Mouse (Mus musculus) ES-Bruce4 (cell line): ENCODE data around the gene Gsto2. TPM values are rescaled to one million over a fixed set of nuclear protein-coding genes. Genes with fewer than 3 reads are reported as not detected.

Source experiments
- H3K27ac ChIP-seq: 2 replicates; pipeline ENCODE4 v1.5.1; 2012; ENCODE audit warnings: low read length, inconsistent platforms; ENCODE audit not compliant: insufficient read depth
- H3K27me3 ChIP-seq: 2 replicates; pipeline ENCODE4 v1.6.1; 2012; ENCODE audit warnings: mild to moderate bottlenecking, low read length, inconsistent platforms; ENCODE audit not compliant: control insufficient read depth, poor library complexity, insufficient read depth, severe bottlenecking
- H3K36me3 ChIP-seq: 2 replicates; pipeline ENCODE4 v1.6.1; 2012; ENCODE audit warnings: inconsistent platforms, mild to moderate bottlenecking, low read length, moderate library complexity; ENCODE audit not compliant: control insufficient read depth, poor library complexity, insufficient read depth, severe bottlenecking
- H3K4me1 ChIP-seq: one replicate; pipeline ENCODE4 v1.8.1; 2011; ENCODE audit warnings: low read length; ENCODE audit not compliant: control insufficient read depth, insufficient read depth
- H3K4me3 ChIP-seq: 2 replicates; pipeline ENCODE4 v1.5.1; 2011; ENCODE audit warnings: low read depth, mild to moderate bottlenecking, low read length
- H3K9ac ChIP-seq: 2 replicates; pipeline ENCODE4 v1.6.1; 2012; ENCODE audit warnings: low read depth, mild to moderate bottlenecking, inconsistent platforms; ENCODE audit not compliant: poor library complexity, severe bottlenecking
- H3K9me3 ChIP-seq: replicated peaks from 2 replicates; pipeline ENCODE4 v1.6.1; 2012; ENCODE audit warnings: mild to moderate bottlenecking, low read length, inconsistent platforms; ENCODE audit not compliant: control insufficient read depth, poor library complexity, insufficient read depth, severe bottlenecking
- CTCF ChIP-seq: IDR thresholded peaks from one replicate; pipeline ENCODE4 v1.8.1; 2011; ENCODE audit warnings: low read depth, low read length
- EP300 ChIP-seq: IDR thresholded peaks from 2 replicates; pipeline ENCODE4 v1.6.1; 2011; ENCODE audit warnings: low read depth, low read length; ENCODE audit not compliant: insufficient read depth
- POLR2A ChIP-seq: IDR thresholded peaks from one replicate; pipeline ENCODE4 v1.8.1; 2011; ENCODE audit warnings: low read length; ENCODE audit not compliant: insufficient read depth
- polyA plus RNA-seq: library from polyadenylated mRNA; stranded (reverse); fragments of >200 nt; gene quantifications from 2 replicates; pipeline ENCODE4 v1.2.4, GENCODE M21; 2011; ENCODE audit warnings: low read depth; ENCODE audit not compliant: missing spikeins, insufficient read depth, insufficient read length

The Gsto2 gene
- polyA plus RNA-seq, 1 experiment, result 1.2 TPM

DNA sequence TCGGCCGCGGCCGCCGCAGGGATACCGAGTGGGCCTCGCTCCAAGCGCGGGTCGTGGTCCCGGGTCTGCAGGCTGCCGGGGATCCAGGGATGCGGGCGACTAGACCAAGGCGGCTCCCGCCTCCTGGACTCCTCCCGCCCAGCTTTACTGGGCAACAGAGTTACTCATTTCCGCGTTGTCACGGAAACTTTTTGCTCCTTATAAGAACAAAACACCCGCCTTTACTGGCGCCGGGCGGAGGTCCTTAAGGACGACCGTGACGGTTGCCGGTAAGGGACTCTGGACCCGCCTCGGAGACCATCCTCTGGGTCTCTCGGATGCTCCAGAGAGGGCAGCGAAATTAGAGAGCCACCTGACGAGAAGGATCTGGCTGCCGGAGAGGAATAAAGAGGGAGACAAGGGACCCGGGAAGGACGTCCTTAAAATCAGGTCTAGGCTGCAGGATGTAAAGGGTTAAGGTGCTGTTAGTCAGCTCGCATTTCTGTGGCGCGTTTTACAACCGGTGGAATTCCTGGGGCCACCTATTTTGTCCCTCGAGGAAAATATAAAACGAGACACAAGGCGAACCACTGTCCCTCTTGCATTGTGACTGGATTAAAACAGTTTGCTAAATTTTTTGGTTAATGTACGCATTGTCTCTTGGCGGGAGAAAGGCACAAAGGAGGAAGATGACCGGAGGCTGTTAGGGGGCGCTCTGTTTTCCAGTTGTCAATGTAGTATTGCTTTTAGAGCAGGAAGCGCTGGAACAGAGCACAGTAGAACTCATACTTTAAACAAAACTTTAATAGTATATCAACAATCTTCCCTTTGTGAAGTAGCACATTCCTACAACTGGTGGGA lies 54.0 kb downstream of the Gsto2 start, which contains the start of the genes Cfap43 and Itprip:
Gene Cfap43 (minus strand): TSS at position 162 of the 840 bp plus-strand sequence.
Gene Itprip (minus strand): TSS at position 174 of the 840 bp plus-strand sequence.
- H3K9ac ChIP-seq, result peak within 1 kb of the TSS; percentile 59
- no peaks in the 10 kb centered on the region for H3K4me1 ChIP-seq
- no peak within 1 kb of the TSS for H3K27ac ChIP-seq
- H3K36me3 ChIP-seq, result no peaks in the 10 kb centered on the region
- peak within 1 kb of the TSS; percentile 86 for H3K4me3 ChIP-seq
- H3K27me3 ChIP-seq, result no peaks in the 10 kb centered on the region; the same call in 1 of the 2 replicates
- no peaks in the 10 kb centered on the region for H3K9me3 ChIP-seq
- TF ChIP-seq POLR2A, result no peak
- TF ChIP-seq EP300, result no peak
- TF ChIP-seq CTCF, result peak; percentile 9

DNA sequence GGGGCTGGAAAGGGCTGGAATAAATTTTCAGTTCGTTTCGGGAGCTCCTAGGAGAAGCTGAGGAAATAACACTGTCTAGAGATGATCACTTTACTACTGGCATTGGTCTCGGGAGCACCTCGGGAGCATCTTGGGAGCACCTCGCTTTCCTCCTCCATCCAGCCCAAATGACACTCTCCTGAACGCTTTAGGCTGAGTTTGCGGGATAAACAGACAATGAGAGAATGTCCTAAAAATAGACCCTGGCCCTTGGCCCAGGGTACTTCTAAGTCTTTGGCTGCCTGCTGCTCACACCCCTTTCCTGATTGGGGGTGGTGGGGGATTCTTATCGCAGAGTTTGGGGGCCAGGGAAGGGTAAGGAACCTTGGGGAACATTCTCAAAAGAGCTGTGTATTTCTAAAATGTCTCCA lies 54.6 kb downstream of the Gsto2 start:
- no peaks in the 10 kb centered on the region; the same call in 1 of the 2 replicates for H3K27me3 ChIP-seq
- no peak overlapping the region for H3K27ac ChIP-seq
- no peaks in the 10 kb centered on the region for H3K4me1 ChIP-seq
- H3K4me3 ChIP-seq, result no peak overlapping the region
- H3K9ac ChIP-seq, result peak overlapping the region; percentile 59; the same call in 1 of the 2 replicates
- H3K9me3 ChIP-seq, result no peaks in the 10 kb centered on the region
- no peaks in the 10 kb centered on the region for H3K36me3 ChIP-seq
- no peak for TF ChIP-seq CTCF

DNA sequence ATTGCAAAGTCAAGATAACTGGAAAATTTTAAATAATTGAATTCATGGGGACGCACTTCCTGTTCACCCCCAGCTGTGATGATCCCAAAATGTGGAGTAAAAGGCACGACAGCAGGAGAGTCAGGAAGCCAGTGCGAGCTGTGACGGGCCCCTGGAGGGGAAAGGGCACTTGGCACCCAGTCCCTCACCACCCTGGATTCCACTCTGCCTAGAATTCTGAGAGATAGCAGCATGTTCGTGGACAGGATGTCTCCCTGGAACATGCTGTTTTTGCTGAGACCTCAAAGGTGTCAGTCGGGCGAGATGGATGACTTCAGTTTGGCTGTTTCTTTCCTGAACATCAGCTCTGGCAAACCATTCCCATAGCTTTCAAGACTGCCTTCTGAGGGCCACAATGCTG lies 60.5 kb downstream of the Gsto2 start:
- H3K9me3 ChIP-seq, result no peaks in the 10 kb centered on the region
- H3K9ac ChIP-seq, result no peak overlapping the region
- H3K27me3 ChIP-seq, result no peaks in the 10 kb centered on the region
- H3K4me1 ChIP-seq, result no peaks in the 10 kb centered on the region
- H3K4me3 ChIP-seq, result no peak overlapping the region
- no peaks in the 10 kb centered on the region for H3K36me3 ChIP-seq
- no peak for TF ChIP-seq EP300
- no peak for TF ChIP-seq POLR2A
- TF ChIP-seq CTCF, result no peak
- H3K27ac ChIP-seq, result no peak overlapping the region

DNA sequence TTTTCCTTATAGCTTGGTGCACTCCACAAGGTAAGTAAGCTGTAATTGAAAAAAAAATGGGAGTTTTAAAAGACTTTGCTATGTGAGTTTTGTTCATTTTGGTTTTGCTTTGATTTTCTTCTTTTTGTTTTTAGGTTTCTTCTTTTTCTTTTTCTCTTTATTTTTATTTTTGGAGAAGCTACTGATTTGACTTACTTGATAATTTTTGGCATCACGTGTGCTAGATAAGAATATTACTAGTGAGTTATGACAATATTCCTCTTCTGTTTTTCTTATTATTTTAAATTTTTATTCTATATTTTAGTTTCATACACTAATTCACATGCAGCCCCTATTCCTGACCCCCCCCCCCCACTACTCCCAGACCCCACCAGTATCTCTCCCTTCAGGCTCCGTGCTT lies 61.7 kb downstream of the Gsto2 start:
- Histone ChIP-seq H3K9ac (no peak overlapping the region), H3K4me1 (no peaks in the 10 kb centered on the region), H3K9me3 (no peaks in the 10 kb centered on the region), H3K27ac (no peak overlapping the region), H3K27me3 (no peaks in the 10 kb centered on the region), H3K36me3 (no peaks in the 10 kb centered on the region), H3K4me3 (no peak overlapping the region)
- TF ChIP-seq POLR2A (no peak), EP300 (no peak), CTCF (no peak)

DNA sequence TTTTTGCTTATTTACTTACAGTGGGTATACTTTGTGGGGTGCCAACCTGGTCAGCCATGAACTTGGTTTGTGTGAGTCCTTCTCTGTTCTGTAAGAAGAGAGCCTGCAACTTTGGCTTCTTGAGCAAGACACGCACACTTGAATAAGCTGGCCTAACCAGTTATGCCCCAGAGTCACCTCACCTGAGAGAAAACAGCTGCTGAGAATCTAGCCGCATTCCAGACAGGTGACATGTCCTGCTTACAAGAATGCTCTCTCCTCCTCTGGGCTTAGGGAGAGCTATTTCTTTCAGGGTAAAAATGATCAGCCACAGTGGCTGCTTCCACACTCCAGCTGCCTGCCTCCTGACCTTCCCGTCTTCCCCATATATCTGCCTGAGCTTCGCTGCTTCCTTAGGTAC lies 63.7 kb downstream of the Gsto2 start:
- no peaks in the 10 kb centered on the region for H3K36me3 ChIP-seq
- H3K4me3 ChIP-seq, result no peak overlapping the region
- H3K27ac ChIP-seq, result no peak overlapping the region
- H3K27me3 ChIP-seq, result no peaks in the 10 kb centered on the region
- no peaks in the 10 kb centered on the region for H3K9me3 ChIP-seq
- H3K9ac ChIP-seq, result no peak overlapping the region
- H3K4me1 ChIP-seq, result no peaks in the 10 kb centered on the region
- TF ChIP-seq CTCF (no peak), POLR2A (no peak), EP300 (no peak)

DNA sequence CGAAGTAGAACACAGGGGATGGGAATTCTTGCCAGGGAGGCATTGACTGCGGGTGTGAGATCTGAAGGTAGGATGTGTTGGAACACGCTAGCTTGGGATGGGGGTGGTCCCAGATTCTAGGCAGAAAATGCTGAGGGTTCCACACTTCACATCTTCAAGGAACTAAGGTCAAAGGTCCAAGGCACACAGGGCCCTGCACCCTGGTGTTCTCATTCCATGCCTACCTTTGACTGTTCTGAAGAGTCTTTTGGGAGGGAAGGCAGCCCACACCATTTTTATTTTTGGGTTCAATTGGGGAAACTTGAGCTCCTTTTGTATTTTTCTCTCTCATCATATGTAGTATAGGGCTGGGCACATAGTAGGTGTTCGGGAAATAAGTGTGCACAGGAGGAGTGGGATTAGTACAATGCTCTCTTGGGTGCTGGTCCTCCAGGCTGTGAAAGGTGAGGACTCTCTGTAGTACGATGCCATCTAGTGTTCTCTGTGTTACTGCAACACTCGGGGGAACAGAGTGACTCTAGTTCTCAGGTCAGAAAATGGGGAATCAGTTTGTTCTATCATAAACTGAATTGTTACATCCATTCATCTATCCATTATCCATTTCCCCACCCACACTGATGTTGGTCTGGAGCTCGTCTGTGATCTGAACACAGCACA lies 66.8 kb downstream of the Gsto2 start:
- no peaks in the 10 kb centered on the region for H3K9me3 ChIP-seq
- no peak overlapping the region for H3K27ac ChIP-seq
- no peaks in the 10 kb centered on the region for H3K36me3 ChIP-seq
- no peaks in the 10 kb centered on the region for H3K4me1 ChIP-seq
- no peak for TF ChIP-seq POLR2A
- peak; percentile 41 for TF ChIP-seq CTCF
- no peaks in the 10 kb centered on the region for H3K27me3 ChIP-seq
- no peak overlapping the region for H3K4me3 ChIP-seq
- no peak overlapping the region for H3K9ac ChIP-seq
